In the genomic region with DNA sequence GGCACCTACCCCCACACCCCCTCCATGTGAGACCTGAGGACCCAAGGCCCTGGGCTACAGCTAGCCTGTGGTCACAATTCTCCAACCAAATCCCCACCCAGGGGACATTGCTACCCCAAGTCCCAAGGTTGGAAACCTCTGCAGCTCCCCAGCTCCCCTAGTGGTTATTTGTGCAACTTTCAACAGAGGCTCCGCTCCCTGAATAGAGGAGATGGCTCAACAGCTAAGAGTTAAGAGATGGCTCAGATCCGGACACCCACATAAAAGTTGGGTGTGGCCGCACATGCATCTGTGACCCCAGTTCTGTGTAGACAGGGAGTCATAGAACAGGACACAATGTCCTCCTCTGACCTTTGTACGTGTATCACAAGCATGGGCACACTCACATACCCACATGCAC, we compare ENCODE assay signal across 9 mouse cellular contexts. TPM values are rescaled to one million over a fixed set of nuclear protein-coding genes. Genes with fewer than 3 reads are reported as not detected.
A peak's percentile ranks its signal among the peaks of the same experiment; 100 is the strongest.
DNase-seq lines count a peak whose midpoint lies in the region; ATAC-seq and TF ChIP-seq lines count a peak whose summit lies in the region.
"Had no signal": no experiment of that assay in that cellular context is flagged by ENCODE, and none has a peak within 500 bp of the region (broad histone marks: within the 10 kb centered on the region; RNA-seq: fewer than 3 reads in every experiment).

No protein-coding gene starts in this region.

- 80% methylated on average over 4 of the region's 4 CpGs for WGBS in lung, postnatal 0 days
- 80% methylated on average over 4 of the region's 4 CpGs for WGBS in olfactory bulb, adult 2 months

- no peak overlapping the region for H3K4me3 ChIP-seq in lung, postnatal 0 days (ENCODE audit: low read depth, low read length)
- H3K4me3 ChIP-seq in olfactory bulb, adult 2 months (ENCODE audit: insufficient read depth, low read depth, low read length) = no peak overlapping the region
- H3K4me3 ChIP-seq: hindbrain, embryonic 15.5 days had no signal

- H3K4me2 ChIP-seq in lung, postnatal 0 days (replicated peaks; ENCODE audit: low read depth, low read length) = no peak overlapping the region
- H3K4me2 ChIP-seq: hindbrain, embryonic 15.5 days had no signal

- peak; percentile 48 to 67 for DNase-seq in cerebellum, postnatal 10 days
- DNase-seq in cerebellum, adult 11-12 months = no peak
- DNase-seq in lung, postnatal 0 days (ENCODE audit: low spot score) = peak; percentile 28
- no peak for DNase-seq in lung, postnatal 25 days (ENCODE audit: low spot score)
- no peak for DNase-seq in adrenal gland, postnatal 25 days
- no peak for DNase-seq in layer of hippocampus, adult 18-20 months (ENCODE audit: low spot score in 2 of 2)

- peaks cover 36% of the 10 kb centered on the region; the same call in 1 of the 2 replicates for H3K4me1 ChIP-seq in lung, postnatal 0 days (ENCODE audit: insufficient read depth, low read depth, low read length)
- H3K4me1 ChIP-seq in olfactory bulb, adult 2 months (ENCODE audit: control insufficient read depth, insufficient read depth, low read length) = peaks cover 22% of the 10 kb centered on the region

- H3K9ac ChIP-seq in lung, postnatal 0 days (replicated peaks; ENCODE audit: low read depth) = no peak overlapping the region
- H3K9ac ChIP-seq: hindbrain, embryonic 15.5 days had no signal

- TF ChIP-seq CTCF in lung, postnatal 0 days (IDR thresholded peaks at IDR 0.05) = peak; percentile 71
- peak; percentile 28; the same call in 1 of the 2 replicates for TF ChIP-seq CTCF in olfactory bulb, adult 2 months (IDR thresholded peaks at IDR 0.05; ENCODE audit: insufficient read depth, low read depth, low read length)

- no peaks in the 10 kb centered on the region for H3K27me3 ChIP-seq in lung, postnatal 0 days (replicated peaks; ENCODE audit: insufficient read depth, low read length)
- H3K27me3 ChIP-seq: hindbrain, embryonic 15.5 days had no signal

- no peak for TF ChIP-seq EP300 in lung, postnatal 0 days (IDR thresholded peaks at IDR 0.05)

- no peaks in the 10 kb centered on the region for H3K36me3 ChIP-seq in lung, postnatal 0 days (ENCODE audit: insufficient read depth, low read length)
- H3K36me3 ChIP-seq: hindbrain, embryonic 15.5 days had no signal

- H3K9me3 ChIP-seq in lung, postnatal 0 days (ENCODE audit: low read length) = no peaks in the 10 kb centered on the region
- H3K9me3 ChIP-seq: hindbrain, embryonic 15.5 days had no signal

- H3K27ac ChIP-seq in lung, postnatal 0 days (ENCODE audit: low read length) = no peak overlapping the region
- no peak overlapping the region for H3K27ac ChIP-seq in olfactory bulb, adult 2 months (ENCODE audit: insufficient read depth, low read depth, low read length)
- H3K27ac ChIP-seq: hindbrain, embryonic 15.5 days had no signal

- ATAC-seq in lung, postnatal 0 days = no peak; the same call in 1 of the 2 replicates
- peak; percentile 70 for ATAC-seq in erythroblast, adult 5-6 weeks (replicated peaks; ENCODE audit: low FRiP score, poor library complexity, severe bottlenecking)

- no peak for TF ChIP-seq POLR2A in olfactory bulb, adult 2 months (IDR thresholded peaks at IDR 0.05; ENCODE audit: insufficient read depth, low read depth, low read length)

RNA-seq across cellular contexts. Expression of gene Stk24, which starts 33.8 kb away (rescaled TPM):
- polyA plus RNA-seq in lung, postnatal 0 days (2015; fragmentation: Nextera tagmentation; extraction: Ambion mirVana) = 30.6 and 33.4 TPM in 2 replicates
- 49.7 and 52.8 TPM in 2 replicates for total RNA-seq in erythroblast, adult 5-6 weeks (2015; ENCODE audit: low replicate concordance)
- 41.9 and 53.8 TPM in 2 replicates for total RNA-seq in erythroblast, adult 5-6 weeks (2017; ENCODE audit: low replicate concordance)
- not detected in 2 replicates for polyA plus RNA-seq in olfactory bulb, adult 2 months (2012; ENCODE audit: insufficient read depth, insufficient read length, low replicate concordance, missing spikeins)
- 110 and 127 TPM in 2 replicates for total RNA-seq in adrenal gland, postnatal 25 days (2021)
- 10 to 100 TPM; 66.9 to 67.5 TPM for total RNA-seq in layer of hippocampus, adult 18-20 months (2021)

Comparison
In these comparisons a context has a peak if more than half of its experiments do, and no peak if none do; other contexts are left out.
1. DNase-seq: peak in cerebellum, postnatal 10 days (2 of 2) and lung, postnatal 0 days (single experiment); none in cerebellum, adult 11-12 months (single experiment), lung, postnatal 25 days (single experiment), adrenal gland, postnatal 25 days (single experiment) and layer of hippocampus, adult 18-20 months (0 of 2).